Mouse (Mus musculus): ENCODE data around the gene Mgst3.

Mgst3 gene

DNA sequence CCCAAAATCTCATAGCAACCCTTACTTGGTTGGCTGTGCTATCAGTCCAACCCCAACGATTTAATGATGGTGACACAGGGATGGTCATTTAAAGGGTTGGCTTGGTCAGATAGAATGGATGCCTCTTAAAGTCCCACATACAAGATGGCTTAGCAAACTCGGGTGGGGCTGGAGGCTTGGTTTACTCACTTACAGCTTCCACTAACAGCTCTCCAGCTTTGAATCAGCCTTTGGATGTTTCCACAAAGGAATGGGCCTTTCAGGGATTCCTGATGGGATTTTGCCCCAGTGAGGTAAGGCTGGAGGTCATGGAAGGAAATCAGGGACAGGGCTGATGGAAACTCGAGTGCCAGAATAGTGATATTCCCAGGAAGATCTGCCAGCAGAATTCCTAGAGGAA is 5.8 kb downstream of the Mgst3 start:
- DNase-seq (ENCODE audit: low spot score in 2 of 2), result no peak

DNA sequence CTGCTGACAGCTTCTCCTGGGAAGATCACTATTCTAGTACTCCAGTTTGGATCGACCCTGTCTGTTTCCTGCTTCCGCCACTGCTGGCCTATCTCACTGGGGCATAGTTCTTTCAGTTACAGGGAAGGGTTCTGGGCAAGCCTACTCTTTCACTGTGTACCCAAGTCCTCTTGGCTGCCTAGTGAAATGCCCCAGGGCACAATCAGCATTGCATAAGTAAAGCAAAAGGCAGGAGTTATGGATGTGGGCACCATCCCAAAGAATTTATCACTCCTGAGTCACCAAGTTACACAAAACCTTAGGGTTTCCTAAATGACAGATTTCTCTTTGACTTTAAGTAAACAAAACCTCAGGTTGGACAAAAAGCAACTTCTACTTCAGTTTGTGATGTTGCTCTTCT is 6.3 kb downstream of the Mgst3 start:
- no peak for DNase-seq (ENCODE audit: low spot score in 2 of 2)

DNA sequence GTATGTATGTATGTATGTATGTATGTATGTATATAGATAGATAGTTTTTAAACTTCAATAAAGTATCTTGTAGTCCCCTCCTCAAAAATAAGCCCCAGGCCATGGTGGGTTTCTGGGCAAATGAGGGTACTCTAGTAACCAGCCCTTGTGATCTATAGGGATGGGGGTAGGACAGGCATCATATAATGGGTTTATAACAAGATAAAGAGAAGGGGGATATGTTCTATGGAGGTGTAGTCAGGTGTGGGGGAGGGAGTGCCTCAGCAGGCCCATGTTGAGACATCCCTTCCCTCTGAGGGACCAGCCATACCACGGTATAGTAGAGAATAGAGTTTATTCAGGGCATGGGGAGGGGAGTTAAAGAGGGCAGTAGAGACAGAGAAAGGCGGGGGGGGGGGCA is 7.2 kb downstream of the Mgst3 start:
- DNase-seq (ENCODE audit: low spot score in 2 of 2), result no peak

DNA sequence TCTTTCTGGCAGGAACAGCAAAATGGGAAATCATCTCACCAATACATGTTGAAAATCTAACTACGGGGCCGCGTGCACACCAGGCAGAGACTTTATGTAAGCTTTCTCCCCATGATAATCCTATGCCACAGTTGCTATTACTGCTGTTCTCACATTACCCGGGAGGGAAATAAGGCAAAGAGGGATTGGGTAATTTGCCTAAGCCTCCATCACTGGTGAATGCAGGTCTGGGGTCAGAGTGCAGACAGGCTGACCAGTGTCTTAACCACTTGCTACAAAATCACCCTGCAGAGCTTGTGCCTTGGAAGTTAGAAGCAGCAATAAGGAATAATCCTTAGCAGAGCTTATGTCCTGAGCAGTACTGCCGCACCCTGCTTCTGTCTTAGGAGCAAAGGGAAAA is 8.0 kb downstream of the Mgst3 start:
- DNase-seq (ENCODE audit: low spot score in 2 of 2), result no peak

DNA sequence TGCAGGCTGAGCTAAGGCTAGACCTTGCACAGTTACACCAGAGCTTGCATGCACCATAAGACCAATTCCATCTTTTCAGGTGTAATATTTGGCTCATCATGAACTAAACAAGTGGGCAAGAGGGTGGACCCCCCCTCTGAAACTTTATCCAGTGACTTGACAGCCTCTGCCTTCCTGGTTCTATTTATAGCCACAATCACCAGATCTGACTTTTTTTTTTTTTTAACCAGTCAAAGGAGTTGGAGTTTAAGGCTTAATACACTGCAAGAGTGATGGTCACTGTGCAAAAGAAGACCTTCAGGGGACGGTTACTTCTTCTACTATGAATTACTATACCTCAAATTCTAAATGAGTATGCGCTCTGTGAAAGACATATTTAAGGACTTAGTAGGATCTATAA is 8.4 kb downstream of the Mgst3 start:
- no peak for DNase-seq (ENCODE audit: low spot score in 2 of 2)

DNA sequence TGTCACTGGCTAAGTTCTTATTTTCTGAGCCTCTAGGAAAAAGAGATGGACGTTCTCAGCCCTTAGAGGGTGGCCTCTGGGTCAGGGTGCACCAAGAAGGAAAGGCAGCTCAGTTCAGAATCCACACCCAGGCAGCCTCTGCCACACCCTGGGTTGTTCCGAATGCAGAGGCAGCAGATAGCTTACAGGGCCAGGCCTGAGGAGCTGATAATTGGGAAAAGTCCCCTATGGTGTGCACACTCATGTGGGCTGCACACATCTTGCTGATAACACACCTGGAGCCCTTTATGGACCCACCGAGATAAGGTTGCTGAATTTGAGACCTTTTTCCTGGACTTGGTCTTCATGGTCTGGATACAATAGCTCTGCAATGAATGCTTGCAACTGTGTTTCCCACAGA is 9.5 kb downstream of the Mgst3 start:
- no peak for DNase-seq (ENCODE audit: low spot score in 2 of 2)

DNA sequence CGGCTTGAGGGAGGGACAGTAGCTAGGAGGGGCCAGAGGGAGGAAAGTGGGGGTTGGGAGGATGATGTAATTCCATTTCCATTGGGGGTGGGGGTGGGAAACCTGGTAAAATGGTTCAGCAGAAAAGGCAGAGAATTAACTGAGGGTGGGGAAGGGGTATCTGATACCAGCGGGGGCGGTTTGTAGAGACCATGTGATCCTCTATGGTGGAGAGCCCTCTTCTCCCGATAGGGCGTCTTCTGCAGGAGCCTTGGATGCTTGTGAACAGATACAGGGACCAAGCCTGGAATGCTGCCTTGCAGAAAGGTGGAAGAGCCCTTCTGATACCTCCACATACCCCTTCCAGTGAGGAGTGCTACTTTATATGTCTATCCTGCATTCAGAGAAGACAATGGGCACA is 10.5 kb downstream of the Mgst3 start:
- DNase-seq (ENCODE audit: low spot score in 2 of 2), result no peak

DNA sequence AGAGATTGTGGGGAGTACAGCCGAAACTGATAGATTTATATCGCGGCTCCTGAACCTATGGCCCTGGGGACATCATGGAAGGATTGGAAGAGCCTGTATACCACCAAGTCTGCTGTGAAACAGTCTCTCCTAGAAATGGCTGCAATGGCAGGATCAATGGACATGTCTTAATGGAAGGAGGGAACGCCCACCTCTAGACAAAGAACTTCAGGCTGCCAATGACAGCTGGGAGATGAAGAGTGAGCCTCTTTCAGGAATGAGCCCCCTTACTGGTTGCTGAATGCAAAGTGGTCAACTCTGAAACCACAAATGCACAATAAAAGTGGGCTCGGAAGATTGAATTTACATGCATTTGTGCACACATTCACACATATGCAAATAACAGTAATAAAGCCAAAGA is 10.9 kb downstream of the Mgst3 start:
- DNase-seq (ENCODE audit: low spot score in 2 of 2), result no peak

DNA sequence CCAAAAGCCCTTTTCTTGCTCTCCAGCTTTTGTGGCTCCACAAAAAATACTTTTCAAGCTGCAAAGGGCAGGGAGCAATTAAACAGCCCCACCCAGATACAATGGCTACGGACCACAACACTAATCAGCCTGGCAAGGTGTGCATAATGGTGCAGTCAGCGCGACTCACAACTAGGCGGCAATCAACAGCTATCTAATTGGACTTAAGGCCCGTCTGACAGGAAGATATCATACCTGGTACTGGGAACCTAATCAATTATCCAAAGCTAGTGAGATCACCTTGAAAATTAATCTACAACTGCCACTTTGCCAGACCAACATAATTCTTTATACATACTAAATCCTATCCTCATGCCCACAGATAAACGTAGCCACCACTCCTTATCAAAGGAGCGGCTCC is 11.3 kb downstream of the Mgst3 start:
- DNase-seq (ENCODE audit: low spot score in 2 of 2), result no peak

DNA sequence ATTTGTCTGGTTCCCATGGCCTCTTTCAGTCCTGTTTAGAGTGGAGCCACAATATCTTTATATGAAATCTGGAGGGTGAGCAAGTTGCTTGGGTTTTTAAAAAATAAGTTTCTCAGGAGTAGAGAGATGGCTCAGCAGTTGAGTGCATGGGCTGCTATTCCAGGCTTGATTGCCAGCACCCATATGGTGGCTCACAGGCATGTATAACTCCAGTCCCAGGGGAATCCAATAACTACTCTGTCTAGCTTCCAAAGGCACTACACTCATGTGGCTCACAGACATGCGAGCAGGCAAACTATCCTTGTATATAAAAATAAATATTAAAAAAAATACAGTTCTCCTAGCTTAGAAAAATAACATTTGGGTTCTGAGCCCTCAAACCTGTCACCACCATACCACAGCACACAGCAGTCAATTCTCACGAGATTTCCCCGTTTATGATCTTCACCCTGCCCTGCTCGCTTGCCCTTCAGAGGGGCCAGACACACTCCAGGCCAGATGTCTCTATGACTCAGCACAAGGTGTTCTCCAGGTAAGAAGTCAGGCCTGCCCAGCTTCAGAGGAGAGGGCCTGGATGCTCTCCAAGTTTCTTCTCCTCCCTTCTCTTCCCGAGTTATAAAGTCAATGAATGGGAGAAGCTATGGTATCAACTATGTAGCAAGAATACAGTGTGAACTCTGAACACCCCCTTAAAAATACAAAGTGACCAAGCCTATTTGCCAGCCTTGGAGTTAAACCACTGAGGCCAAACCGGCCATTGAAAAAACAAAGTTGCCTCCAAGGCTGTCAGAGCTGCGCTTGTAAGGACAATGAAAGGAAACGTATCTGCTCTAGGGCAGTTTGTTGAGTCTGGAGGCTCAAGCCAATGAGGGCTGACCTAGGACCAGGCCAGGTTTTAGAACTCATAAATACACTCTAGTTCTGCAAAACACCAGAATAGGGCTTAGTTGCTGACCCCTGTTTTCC is 12.3 kb downstream of the Mgst3 start:
- DNase-seq (ENCODE audit: low spot score in 2 of 2), result no peak

DNA sequence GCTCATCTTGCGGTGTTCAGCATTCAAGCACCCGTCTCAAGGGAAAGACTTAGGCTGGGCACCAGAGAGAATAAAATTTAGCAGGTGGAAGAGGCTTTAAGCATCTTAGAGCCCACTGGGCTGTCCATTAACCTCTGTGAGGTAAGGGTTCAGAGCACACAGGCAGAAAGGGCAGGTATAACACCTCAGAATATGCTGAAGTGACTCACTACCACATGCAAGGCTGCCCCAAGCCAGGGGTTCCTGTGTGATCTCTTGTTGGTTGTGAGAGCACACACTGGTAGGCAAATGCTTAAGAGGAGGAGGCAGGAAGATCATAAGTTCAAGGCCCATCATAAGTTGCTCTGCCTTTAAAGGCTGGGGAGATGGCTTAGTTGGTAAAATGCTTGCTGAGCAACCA is 13.4 kb downstream of the Mgst3 start:
- DNase-seq (ENCODE audit: low spot score in 2 of 2), result no peak

DNA sequence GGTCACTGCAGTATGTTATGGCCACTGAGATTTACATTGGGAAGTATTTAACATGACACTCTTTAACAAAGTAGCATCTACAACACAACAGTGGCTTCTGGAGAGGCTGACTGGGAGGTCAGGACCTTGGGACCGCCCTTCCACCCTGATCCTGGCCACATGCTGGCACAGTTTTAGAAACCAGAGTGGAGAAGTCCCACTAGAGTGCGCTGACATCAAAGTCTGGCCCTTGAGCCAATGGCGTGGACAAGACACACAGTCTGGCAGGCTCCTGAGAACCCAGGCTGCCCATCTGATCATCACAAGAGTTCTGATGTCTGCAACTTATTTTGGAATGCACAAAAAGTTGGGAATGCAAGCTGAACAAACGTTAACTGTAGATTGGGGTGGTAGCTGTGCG is 13.9 kb downstream of the Mgst3 start:
- DNase-seq (ENCODE audit: low spot score in 2 of 2), result no peak

DNA sequence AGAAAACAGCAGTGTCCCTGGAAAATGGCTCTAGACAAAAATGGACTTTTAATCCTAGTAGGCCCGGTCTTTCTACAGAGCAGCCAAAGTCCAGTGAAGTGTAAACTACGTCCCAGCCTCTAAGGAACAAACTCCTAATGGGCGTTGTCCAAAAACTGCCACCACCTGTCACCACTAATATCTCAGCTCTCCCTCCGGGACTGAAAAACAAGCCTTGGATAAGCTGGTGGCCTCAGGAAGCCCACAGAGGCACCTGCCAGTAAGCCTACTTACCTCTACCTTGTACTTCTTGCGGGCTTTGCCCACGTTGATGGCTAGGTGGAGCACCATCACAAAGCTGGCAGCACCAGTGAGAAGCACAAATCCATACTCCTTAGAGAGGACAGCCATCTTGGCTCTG is 15.6 kb downstream of the Mgst3 start:
- DNase-seq (ENCODE audit: low spot score in 2 of 2), result no peak

DNA sequence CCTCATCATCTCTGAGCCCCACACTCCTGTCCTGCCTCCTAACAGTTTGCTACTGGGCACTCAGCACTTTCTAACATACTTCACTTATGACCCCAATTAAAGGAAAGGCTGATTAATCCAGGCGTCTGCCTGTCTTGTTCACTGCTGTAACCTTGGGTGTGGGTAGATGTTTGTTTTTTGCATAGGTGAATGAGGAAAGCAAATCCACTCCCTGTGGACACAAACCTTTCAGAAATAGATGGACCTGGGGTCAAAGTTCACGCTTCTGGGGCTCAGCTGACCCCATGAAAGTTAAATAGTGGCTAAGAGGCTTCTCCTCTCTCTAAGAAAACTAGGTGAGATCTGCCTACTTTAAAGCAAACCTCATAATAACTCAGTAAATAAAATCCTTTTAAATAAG is 18.7 kb downstream of the Mgst3 start:
- DNase-seq (ENCODE audit: low spot score in 2 of 2), result no peak

DNA sequence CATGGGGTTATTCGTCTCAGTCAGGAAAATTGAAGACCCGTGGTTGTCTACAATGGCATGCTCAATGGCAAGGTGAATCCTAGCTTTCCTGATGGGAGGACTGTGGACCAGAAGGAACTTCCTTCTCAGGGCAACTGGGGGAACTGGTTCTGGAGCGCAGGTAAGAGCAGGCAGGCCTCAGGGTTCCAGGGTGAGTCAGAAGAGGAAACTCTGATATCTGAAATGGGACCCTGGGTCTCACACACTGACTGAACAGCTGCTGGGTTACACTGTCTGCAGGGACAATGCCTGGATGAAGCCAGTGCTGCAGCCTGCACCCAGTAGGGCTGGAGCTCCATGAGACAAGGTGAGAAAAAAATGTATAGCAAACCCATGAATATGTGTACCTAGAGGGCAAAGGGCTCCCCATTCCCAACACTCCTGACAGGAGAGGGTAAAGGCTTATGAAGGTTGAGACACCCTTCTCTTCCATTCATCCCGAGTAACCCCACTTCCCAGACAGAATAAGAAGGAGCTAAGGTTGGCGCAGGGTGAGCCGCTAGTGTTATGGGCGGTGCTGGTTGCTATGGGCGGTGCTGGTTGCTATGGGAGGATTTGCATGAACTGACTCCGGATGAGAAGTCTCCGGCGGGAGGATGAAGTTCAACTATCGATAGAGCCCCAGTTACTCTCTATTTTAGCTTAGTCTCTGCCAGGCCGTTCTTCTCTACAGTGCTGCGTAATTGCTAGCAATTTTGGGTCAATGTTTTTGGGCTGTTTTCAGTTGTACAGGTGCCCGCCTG is 19.4 kb downstream of the Mgst3 start:
- DNase-seq (ENCODE audit: low spot score in 2 of 2), result no peak

DNA sequence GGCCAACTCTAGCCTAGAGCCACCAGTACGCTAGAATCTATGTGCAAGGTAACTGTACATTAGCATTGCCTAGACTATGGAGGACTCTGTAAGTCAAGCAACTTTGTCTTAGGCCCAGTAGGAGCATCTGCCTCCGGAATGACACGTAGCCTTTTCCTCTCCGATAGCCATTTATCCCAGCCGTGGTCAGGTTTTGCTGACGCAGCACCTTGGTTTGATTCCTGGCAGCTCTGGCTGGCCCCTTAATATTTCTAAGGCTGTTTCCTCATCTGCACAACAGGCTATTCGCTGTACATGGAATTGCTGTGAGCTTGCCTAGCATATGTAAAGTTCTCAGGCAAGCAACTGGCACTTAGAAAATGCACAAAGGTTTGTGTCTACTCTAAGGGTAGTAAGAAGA is 20.9 kb downstream of the Mgst3 start:
- DNase-seq (ENCODE audit: low spot score in 2 of 2), result no peak

DNA sequence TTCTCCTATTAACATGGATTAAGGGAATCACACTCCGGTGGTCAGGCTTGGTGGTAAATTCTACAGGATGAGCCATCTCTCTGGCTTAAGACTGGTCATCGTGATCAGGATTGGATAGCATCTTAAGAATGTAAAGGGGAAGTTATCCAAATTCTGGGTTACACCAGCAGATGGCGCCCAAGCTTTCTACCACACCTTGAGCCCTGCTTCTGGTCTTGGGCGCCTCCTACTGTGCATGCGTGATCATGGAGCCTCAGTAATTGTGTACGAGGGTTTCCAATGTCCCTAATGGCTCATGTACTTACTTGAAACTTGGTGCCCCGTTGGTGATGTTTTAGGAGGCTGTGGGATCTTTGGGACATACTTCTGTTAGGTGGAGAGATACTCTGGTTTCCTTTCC is 23.7 kb downstream of the Mgst3 start:
- DNase-seq (ENCODE audit: low spot score in 2 of 2), result peak; percentile 64 to 94

DNA sequence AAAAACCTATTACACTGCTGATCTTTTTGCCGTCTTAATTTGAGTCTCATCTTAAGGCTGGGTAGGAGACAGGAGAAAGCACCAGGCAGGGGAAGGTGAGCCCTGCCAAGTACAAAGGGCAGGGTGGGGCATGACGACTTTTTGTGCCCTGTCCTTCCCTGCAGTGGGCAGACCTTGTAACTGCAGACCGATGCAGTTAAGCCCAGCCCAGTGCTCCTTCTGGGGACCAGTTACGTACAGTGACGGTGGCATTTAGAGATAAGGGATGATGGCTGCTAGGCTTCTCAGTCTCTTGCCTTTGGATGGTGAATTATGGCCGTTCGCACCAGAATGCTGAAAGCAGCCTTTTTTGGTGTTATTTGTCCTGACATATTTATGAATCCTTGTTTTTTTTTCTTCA is 25.1 kb downstream of the Mgst3 start:
- no peak for DNase-seq (ENCODE audit: low spot score in 2 of 2)

DNA sequence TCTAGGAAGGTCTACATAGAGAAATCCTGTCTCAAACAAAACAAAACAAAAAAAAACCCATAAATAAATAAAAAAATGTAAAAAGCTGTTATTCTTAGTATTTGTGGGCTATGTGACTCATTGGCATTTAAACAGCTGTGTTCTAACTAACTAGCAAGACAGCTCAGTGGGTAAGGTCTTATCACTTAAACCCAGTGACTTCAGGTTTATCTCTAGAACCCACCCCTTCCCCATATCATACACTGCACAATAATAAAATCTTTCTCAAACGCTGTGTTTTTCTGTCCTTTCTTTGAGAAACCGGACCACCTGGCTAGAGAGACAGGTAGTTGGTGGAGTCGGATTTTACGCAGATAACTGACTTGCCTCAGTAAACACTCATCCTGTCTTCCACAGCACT is 25.6 kb downstream of the Mgst3 start:
- DNase-seq (ENCODE audit: low spot score in 2 of 2), result no peak

DNA sequence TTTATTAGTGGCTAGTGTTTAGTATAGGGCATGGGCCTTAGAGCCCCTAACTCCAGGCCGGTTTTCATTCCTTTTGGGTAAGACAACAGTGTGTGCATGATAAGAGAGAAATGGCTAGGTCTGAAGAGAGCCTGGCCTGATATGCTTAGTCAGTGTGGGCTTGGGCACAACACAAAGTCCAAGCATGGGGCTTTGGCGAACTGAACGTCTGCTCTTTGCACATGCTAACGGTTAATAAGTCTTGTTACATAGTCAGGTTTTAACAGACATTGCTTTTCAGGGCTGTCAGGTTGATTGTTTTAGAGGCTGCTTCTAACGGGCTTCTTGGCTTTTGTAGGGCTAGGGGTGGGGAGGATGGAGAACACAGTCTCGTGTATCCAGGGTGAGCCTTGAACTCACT is 27.0 kb downstream of the Mgst3 start:
- DNase-seq (ENCODE audit: low spot score in 2 of 2), result no peak

DNA sequence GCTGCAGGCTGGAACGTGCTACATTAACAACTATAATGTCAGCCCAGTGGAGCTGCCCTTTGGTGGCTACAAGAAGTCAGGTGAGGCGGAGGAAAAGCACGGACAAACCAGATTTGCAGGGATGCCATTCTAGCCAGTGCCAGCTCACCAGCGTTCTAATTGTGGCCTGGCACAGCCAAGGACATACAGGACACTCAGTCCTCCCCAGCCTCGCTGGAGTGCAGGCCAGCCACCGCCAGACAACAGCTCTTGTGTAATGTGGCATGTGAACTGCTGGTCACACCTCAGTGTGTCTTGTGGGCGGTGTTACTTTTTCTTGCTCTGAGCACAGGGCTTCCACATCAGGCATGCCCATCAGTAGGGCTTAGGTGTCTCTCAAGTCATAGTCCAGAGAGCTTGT is 27.8 kb downstream of the Mgst3 start:
- no peak for DNase-seq (ENCODE audit: low spot score in 2 of 2)

DNA sequence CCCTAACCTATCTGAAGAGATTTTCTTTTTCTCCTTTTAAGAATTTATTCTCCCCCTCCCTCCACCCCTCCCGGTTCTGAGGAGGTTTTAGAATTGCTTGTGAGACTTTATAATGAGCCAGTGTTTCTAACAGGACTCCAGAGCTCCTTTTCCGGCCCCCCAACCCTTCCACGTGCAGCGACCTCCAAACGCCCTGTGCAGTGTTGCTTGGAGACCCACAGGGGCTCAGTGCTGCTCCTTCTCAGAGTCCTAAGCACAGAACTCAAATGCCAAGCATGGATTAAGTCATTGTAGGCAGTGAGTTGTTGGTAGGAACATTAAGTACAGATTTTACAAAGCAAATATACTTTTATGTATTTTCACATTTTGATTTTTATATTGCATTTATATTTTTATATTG is 30.3 kb downstream of the Mgst3 start:
- DNase-seq (ENCODE audit: low spot score in 2 of 2), result no peak

DNA sequence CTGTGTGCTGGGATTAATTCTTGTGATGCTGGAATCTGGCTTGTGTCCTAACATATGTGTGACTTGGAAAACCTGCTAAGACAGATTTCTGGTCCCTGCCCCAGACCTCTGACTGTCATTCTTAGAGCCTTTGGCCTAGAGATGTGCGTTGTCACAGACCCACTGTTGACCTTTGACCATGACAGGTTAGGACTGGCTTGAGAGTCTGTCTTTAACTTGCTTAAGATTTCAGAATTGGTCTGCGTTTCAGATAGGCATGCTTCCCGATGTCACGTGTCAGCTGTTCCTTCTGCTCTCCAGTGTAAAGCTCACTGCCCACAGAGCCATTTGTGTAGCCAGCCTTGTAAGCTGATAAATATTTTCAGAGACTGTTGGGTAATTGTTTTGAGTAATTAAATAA is 30.8 kb downstream of the Mgst3 start:
- DNase-seq (ENCODE audit: low spot score in 2 of 2), result no peak
